Mouse (Mus musculus) megakaryocyte-erythroid progenitor cell, adult 5-6 weeks (primary cell): Measurements from ENCODE around the gene Akap2. TPM values are rescaled to one million over a fixed set of nuclear protein-coding genes. Genes with fewer than 3 reads are reported as not detected.

Source experiments
- ATAC-seq: replicated peaks from 2 replicates; pipeline ENCODE4 v1.8.0; 2016; ENCODE audit warnings: mild to moderate bottlenecking, inconsistent platforms; ENCODE audit not compliant: severe bottlenecking, poor library complexity, low FRiP score, low TSS enrichment
- total RNA-seq, 2 experiments: library from RNA; stranded (forward) in 1 of 2; stranded (reverse) in 1 of 2; fragments of 200-1000, 215-1000 nt in 1 of 2; fragments of >200 nt in 1 of 2; fragmentation: Nextera tagmentation in 1 of 2; gene quantifications; 2 replicates each; pipeline ENCODE4 v1.2.3; 2014 to 2017

Akap2 gene
- total RNA-seq, 2 experiments from 2014 or later, result 0.42 TPM; not detected in 1

GRCm38 (mm10) chr4:57743325-57743929 is 26.0 kb downstream of the Akap2 start:
- ATAC-seq, result no peak

DNA sequence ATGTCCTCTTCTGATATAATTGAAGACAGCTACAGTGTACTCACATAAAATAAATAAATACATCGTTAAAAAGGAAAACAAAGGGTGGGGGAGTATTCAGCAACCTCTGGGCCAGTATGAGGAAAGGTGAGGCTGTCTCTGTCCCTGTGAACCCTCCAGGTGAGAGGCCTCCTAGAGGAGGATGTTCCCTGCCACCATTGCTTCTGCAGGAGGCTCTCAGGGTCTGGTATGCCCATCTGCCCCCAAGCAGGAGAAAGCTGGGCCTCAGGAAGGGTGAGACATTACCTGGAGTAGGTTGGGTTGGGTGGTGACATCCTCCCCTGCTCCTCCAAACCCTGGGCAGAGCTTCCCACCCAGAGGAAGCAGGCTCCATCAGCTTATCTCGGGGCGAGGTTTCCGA is 33.2 kb downstream of the Akap2 start:
- no peak for ATAC-seq

- ATAC-seq, result no peak
Measured at GRCm38 (mm10) chr4:57751054-57751453, 33.6 kb downstream of the Akap2 start.

DNA sequence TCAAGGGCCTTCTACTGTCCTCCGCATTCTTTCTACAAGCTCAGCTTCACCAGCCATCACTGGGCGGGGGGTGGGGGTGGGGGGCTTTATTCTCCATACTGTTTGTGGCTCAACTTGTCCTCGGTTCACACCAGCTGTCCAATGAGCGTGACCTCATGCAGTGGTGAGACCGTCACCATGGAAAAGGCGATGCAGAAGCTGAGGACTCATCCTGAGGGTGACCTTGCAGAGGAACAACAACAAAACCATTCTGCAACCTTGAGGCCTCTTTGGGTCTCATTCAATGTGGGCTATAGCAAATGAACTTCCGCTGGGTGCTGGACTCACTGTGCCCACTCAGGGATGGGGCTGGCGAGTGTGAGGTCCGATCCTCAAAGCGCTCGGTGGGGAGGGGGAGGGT is 34.1 kb downstream of the Akap2 start:
- ATAC-seq, result no peak

- no peak for ATAC-seq
Measured at GRCm38 (mm10) chr4:57755085-57755484, 37.6 kb downstream of the Akap2 start.

- no peak for ATAC-seq
Measured at GRCm38 (mm10) chr4:57757997-57758396, 40.5 kb downstream of the Akap2 start.

DNA sequence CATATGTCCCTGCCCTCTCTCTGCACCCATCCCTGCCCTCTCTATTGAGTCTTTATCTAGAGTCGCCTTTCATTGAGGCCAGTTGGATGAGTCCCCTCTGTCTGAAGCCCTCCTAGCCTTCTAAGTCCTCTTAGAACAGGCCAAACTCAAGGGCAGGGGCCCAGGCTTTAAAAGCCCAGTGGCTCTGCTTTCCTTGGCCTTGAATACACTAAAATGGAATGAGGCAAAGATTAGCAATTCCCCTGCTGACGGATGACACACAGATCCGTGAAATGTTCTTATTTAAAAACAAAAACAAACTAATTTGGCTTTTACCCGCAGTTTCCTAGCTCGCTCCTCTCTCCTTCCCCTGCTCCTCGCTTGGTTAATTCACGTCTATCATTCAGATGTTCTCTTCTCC is 45.0 kb downstream of the Akap2 start:
- no peak for ATAC-seq

DNA sequence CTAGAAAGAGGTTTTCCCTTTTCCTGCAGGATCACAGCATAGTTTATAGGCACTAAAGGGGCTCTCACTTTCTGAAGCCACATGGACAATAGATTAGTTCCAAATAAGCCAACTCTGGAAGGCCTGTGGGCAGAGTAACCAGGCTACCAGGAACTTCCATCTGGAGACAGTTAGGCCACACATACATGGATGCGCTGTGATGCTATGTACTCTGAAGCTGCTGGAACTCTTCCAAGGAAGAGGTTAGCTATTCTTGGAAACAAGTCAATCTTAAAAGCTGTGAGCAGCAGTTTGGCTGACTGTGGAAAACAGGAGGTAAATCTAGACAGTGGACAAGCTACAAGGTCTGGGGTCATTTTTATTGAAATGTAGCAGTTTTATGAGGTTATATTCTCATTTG is 46.9 kb downstream of the Akap2 start:
- ATAC-seq, result no peak

- ATAC-seq, result no peak
Measured at GRCm38 (mm10) chr4:57764926-57765325, 47.5 kb downstream of the Akap2 start.

- ATAC-seq, result no peak
Measured at GRCm38 (mm10) chr4:57765806-57766205, 48.3 kb downstream of the Akap2 start.

- no peak for ATAC-seq
Measured at GRCm38 (mm10) chr4:57769007-57769406, 51.5 kb downstream of the Akap2 start.

DNA sequence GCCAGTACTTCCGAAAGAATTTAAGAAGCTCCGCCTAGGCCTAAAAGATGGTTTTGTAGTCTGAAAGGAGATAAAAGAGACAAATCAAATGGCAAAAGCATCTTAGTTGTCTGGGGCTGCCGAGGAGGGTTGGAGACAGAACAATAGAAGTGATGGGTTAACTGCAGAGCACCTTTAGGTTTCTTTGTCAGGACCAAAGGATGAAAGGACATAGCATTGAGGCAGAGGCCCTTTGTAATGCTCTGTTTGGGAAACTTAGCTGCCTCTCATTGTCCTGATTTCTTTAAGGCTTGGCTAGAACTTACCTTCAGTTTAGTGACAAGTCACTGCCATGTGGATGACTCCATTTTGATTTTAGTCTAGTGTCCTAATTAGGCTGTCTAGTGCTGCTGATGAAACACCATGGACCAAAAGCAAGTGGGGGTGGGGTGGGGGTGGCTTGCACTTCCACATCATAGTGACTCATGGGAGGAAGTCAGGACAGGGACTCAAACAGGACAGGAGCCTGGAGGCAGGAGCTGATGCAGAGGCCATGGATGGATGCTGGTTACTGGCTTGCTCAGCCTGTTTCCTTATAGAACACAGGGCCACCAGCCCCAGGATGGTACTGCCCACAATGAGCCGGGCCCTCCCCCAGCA is 52.8 kb downstream of the Akap2 start:
- ATAC-seq, result no peak

DNA sequence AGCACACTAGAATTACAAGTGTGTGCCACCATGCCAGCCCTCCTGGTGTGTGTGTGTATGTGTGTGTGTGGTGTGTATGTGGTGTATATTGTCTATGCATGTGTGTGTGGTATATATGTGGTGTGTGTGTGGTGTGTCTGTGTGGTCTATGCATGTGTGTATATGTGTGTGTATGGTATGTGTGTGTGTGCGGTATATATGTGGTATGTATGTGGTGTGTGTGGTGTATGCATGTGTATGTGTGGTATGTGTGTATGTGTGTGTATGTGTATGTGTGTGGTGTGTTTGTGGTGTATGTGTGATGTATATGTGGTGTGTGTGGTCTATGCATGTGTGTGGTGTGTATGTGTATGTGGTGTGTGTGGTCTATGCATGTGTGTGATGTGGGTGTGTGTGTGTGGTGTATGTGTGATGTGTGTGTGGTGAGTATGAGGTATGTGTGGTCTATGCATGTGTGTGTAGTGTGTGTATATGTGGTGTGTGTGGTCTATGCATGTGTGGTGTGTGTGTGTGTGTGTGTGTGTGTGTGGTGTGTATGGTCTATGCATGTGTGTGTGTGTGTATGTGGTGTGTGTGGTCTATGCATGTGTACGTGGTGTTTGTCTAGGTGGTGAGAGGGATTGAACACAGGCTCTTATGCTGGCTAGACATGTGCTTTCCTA is 54.2 kb downstream of the Akap2 start:
- ATAC-seq, result no peak

DNA sequence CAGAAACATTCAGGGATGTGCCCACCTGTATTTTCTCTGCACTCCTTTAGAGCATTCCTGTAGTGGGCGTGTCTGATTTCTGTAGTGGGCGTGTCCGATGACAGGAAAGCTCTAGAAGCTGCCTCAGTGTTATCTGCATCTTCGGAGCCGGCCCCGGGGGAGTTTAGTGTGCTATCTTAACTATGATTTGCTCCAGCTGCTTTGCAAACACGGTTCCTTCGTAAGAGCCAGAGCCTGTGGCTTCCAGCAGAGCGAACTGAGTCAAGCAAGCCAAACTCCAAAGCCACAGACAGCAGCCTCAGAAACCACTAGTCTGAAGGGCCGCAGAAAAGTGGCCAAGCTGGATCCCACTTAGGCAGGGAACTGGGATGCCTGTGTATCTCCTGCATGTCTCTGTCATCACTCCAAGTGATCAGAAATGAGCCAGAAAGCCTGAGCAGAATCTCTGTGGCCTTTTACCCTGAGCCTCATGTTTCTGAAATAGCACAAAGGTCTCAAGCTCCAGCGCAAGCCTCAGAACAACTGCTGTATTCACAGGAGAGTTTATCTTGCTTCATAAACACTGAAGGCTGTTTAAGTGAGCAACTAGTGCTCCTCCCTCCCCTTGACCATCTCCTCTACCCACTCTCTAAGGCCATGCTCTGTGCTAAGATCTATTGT is 55.5 kb downstream of the Akap2 start:
- ATAC-seq, result peak; percentile 77

DNA sequence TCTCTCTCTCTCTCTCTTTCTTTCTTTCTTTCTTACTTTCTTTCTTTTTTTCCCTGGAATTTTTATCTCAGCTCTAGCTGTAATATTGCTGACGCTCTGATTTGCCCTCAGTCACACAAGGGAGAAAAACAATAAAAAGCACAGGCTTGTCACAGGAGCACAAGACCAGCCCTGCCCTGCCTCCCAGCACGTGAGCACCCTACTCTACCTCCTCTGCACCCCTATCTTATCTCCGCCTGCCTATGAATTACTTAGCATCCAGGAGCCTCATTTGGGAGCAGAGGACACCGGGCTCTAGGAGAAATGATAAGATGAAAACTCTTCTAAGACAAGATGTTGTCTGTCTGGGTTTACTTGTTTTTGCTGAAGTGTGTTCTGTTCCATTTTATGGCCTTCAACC is 57.1 kb downstream of the Akap2 start:
- peak; percentile 71 for ATAC-seq

DNA sequence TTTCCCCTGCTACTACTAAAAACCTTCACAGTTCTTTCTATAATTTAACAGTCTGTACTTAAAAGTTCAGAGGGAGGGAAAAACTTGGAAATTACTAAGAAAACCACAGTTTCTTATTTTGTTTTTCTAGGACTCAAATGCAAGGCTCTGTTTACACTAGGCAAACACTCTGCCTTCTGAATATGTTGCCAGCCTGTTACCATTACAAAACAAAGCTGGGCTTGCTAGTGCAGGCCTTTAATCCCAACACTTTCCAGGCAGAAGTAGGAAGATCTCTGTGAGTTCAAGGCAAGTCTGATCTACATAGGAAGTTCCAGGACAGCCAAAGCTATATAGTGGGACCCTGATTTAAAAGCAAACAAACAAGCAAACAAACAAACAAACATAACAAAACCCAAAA is 58.1 kb downstream of the Akap2 start:
- no peak for ATAC-seq

DNA sequence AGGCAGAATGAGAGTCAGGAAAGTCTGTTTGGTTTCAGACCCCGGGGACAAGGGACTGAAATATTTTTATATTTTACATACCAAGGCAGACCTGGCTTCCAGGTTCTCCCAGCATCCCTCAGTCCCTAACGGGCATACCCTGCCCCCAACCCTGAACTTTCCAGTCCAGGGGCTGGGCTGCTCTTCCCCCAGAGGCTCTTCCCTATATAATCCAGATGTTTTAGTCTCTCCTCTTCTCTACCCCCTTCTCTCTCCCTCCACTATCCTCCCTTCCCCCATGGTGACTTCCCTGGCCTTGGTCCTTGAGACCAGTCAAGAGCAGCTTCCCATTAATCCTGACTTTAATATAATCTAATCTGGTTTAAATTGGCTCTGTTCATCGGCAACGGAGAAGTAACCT is 62.9 kb downstream of the Akap2 start:
- ATAC-seq, result no peak

GRCm38 (mm10) chr4:57780833-57781641 is 63.6 kb downstream of the Akap2 start:
- ATAC-seq, result no peak

- peak; percentile 91 for ATAC-seq
Measured at GRCm38 (mm10) chr4:57781994-57782393, 64.5 kb downstream of the Akap2 start.
